Mouse (Mus musculus) heart, postnatal 0 days (tissue): Measurements from ENCODE around the gene Atrnl1. TPM values are rescaled to one million over a fixed set of nuclear protein-coding genes. Genes with fewer than 3 reads are reported as not detected.
A peak's percentile ranks its signal among the peaks of the same experiment; 100 is the strongest.

Source experiments
- ATAC-seq: fragments of 200-750 bp; cut with Nextera tagmentation; 2 replicates; pipeline ENCODE4 v1.8.0; 2017; ENCODE audit warnings: low read depth, moderate number of reproducible peaks, moderate library complexity; ENCODE audit not compliant: insufficient read depth
- DNase-seq: peaks from one replicate; pipeline ENCODE4 v3.0.0-alpha.2; 2016; ENCODE audit warnings: low spot score
- H3K27ac ChIP-seq: fragments of 300-500 bp; sonication (generic); 2 replicates; pipeline ENCODE4 v1.5.1; 2014; ENCODE audit warnings: low read depth, mild to moderate bottlenecking
- H3K27me3 ChIP-seq: fragments of 300-500 bp; sonication (generic); 2 replicates; pipeline ENCODE4 v1.6.1; 2014; ENCODE audit warnings: low read length, mixed read lengths; ENCODE audit not compliant: control insufficient read depth, insufficient read depth
- H3K36me3 ChIP-seq: fragments of 300-500 bp; sonication (generic); replicated peaks from 2 replicates; pipeline ENCODE4 v1.6.1; 2014; ENCODE audit warnings: low read length, mixed read lengths; ENCODE audit not compliant: control insufficient read depth, insufficient read depth
- H3K4me1 ChIP-seq: fragments of 300-500 bp; sonication (generic); 2 replicates; pipeline ENCODE4 v1.6.1; 2014; ENCODE audit warnings: antibody characterized with exemption; ENCODE audit not compliant: control insufficient read depth, insufficient read depth
- H3K4me2 ChIP-seq: fragments of 300-500 bp; sonication (generic); 2 replicates; pipeline ENCODE4 v1.6.1; 2014; ENCODE audit warnings: low read depth, mild to moderate bottlenecking, low read length, moderate library complexity
- H3K4me3 ChIP-seq: fragments of 300-500 bp; sonication (generic); 2 replicates; pipeline ENCODE4 v1.5.1; 2014; ENCODE audit warnings: low read depth, low read length
- H3K9ac ChIP-seq: fragments of 300-500 bp; sonication (generic); replicated peaks from 2 replicates; pipeline ENCODE4 v1.6.1; 2014; ENCODE audit warnings: low read depth, low read length, mixed read lengths
- H3K9me3 ChIP-seq: fragments of 300-500 bp; sonication (generic); replicated peaks from 2 replicates; pipeline ENCODE4 v1.6.1; 2016; ENCODE audit warnings: low read length; ENCODE audit not compliant: control insufficient read depth
- CTCF ChIP-seq: IDR thresholded peaks from 2 replicates; pipeline ENCODE4 v1.5.1; 2016; ENCODE audit warnings: antibody characterized with exemption, control low read depth, low read depth
- EP300 ChIP-seq: IDR thresholded peaks from 2 replicates; pipeline ENCODE4 v1.6.1; 2016; ENCODE audit warnings: antibody characterized with exemption, low read depth
- WGBS: fragments of 180-500 bp; shearing (Covaris S2); extraction: QIAGEN DNeasy Blood & Tissue Kit; methylation state at CpG from one replicate; pipeline ENCODE4 v1.1.7; 2014; 5-methylcytosine and 5-hydroxymethylcytosine counted together
- polyA plus RNA-seq: library from polyadenylated mRNA; unstranded; fragments of >200 nt; fragmentation: Nextera tagmentation; extraction: Ambion mirVana; gene quantifications from 2 replicates; pipeline ENCODE4 v1.2.1, GENCODE M21; 2015
- total RNA-seq: library from RNA; depleted of rRNA; stranded (reverse); fragments of >200 nt; gene quantifications from 2 replicates; pipeline ENCODE4 v1.2.3, GENCODE M21; 2014; ENCODE audit warnings: low replicate concordance

The Atrnl1 gene
- total and polyA plus RNA-seq, 2 experiments from 2014 or later = 1.7 to 16.9 TPM

- DNase-seq = no peak
- no peak for TF ChIP-seq CTCF
- TF ChIP-seq EP300 = no peak
- ATAC-seq = no peak
- H3K27ac ChIP-seq = no peak overlapping the region
- H3K4me3 ChIP-seq = no peak overlapping the region
- no peaks in the 10 kb centered on the region for H3K9me3 ChIP-seq
- no peak overlapping the region for H3K9ac ChIP-seq
- no peaks in the 10 kb centered on the region for H3K4me1 ChIP-seq
- no peaks in the 10 kb centered on the region; the same call in 1 of the 2 replicates for H3K36me3 ChIP-seq
- H3K4me2 ChIP-seq = no peak overlapping the region
- H3K27me3 ChIP-seq = no peaks in the 10 kb centered on the region
- 85% methylated on average over 19 of the region's 19 CpGs for WGBS
Measured at GRCm38 (mm10) chr19:57621814-57622213, 11.0 kb downstream of the Atrnl1 start.

GRCm38 (mm10) chr19:57625738-57626137 lies 14.9 kb downstream of the Atrnl1 start:
- Histone ChIP-seq H3K9ac (no peak overlapping the region), H3K4me3 (no peak overlapping the region), H3K4me1 (no peaks in the 10 kb centered on the region), H3K27ac (no peak overlapping the region), H3K36me3 (no peaks in the 10 kb centered on the region; the same call in 1 of the 2 replicates), H3K4me2 (no peak overlapping the region), H3K9me3 (no peaks in the 10 kb centered on the region), H3K27me3 (no peaks in the 10 kb centered on the region)
- TF ChIP-seq EP300 (no peak), CTCF (no peak)
- WGBS = 90% methylated on average over 9 of the region's 9 CpGs
- ATAC-seq (no peak), DNase-seq (no peak)

GRCm38 (mm10) chr19:57627251-57627650 lies 16.4 kb downstream of the Atrnl1 start:
- ATAC-seq (no peak), DNase-seq (no peak)
- Histone ChIP-seq H3K9ac (no peak overlapping the region), H3K4me3 (no peak overlapping the region), H3K27ac (no peak overlapping the region), H3K4me2 (no peak overlapping the region), H3K36me3 (no peaks in the 10 kb centered on the region; the same call in 1 of the 2 replicates), H3K27me3 (no peaks in the 10 kb centered on the region), H3K4me1 (no peaks in the 10 kb centered on the region), H3K9me3 (no peaks in the 10 kb centered on the region)
- no peak for TF ChIP-seq CTCF
- no peak for TF ChIP-seq EP300
- WGBS = 85% methylated on average over 8 of the region's 8 CpGs

GRCm38 (mm10) chr19:57642536-57642935 lies 31.7 kb downstream of the Atrnl1 start:
- TF ChIP-seq CTCF = no peak
- no peak for TF ChIP-seq EP300
- whole genome bisulfite sequencing = 93% methylated on average over 21 of the region's 21 CpGs
- Histone ChIP-seq H3K9ac (no peak overlapping the region), H3K9me3 (no peaks in the 10 kb centered on the region), H3K4me2 (no peak overlapping the region), H3K4me1 (no peaks in the 10 kb centered on the region), H3K27me3 (no peaks in the 10 kb centered on the region), H3K36me3 (0 out of 2 replicates have a peak, but pooled peaks cover 5% of the 10 kb centered on the region), H3K4me3 (no peak overlapping the region), H3K27ac (no peak overlapping the region)
- no peak for ATAC-seq
- DNase-seq = no peak

- WGBS = 52% methylated on average over 2 of the region's 2 CpGs
- Histone ChIP-seq H3K27me3 (no peaks in the 10 kb centered on the region), H3K4me2 (no peak overlapping the region), H3K9me3 (no peaks in the 10 kb centered on the region), H3K27ac (no peak overlapping the region), H3K4me3 (no peak overlapping the region), H3K36me3 (0 out of 2 replicates have a peak, but pooled peaks cover 9% of the 10 kb centered on the region), H3K4me1 (no peaks in the 10 kb centered on the region), H3K9ac (no peak overlapping the region)
- TF ChIP-seq CTCF (peak; percentile 46), EP300 (no peak)
- ATAC-seq (no peak), DNase-seq (peak; percentile 33)
Measured at GRCm38 (mm10) chr19:57642980-57643379, 32.1 kb downstream of the Atrnl1 start.

- Histone ChIP-seq H3K27ac (peak overlapping the region; percentile 36), H3K4me3 (no peak overlapping the region), H3K4me2 (no peak overlapping the region), H3K27me3 (no peaks in the 10 kb centered on the region), H3K4me1 (no peaks in the 10 kb centered on the region), H3K36me3 (0 out of 2 replicates have a peak, but pooled peaks cover 6% of the 10 kb centered on the region), H3K9ac (no peak overlapping the region), H3K9me3 (peaks cover 6% of the 10 kb centered on the region)
- no peak for ATAC-seq
- TF ChIP-seq CTCF (no peak), EP300 (no peak)
- DNase-seq = no peak
- 85% methylated on average over 14 of the region's 14 CpGs for WGBS
Measured at GRCm38 (mm10) chr19:57648202-57648943, 37.5 kb downstream of the Atrnl1 start.
